Mouse (Mus musculus) spleen, adult 2 months (tissue): ENCODE results near the gene Pds5a.

Experiments used
- CTCF ChIP-seq: fragments of 200-500 bp; IDR thresholded peaks from 2 replicates; pipeline ENCODE4 v1.5.1; 2011; ENCODE audit warnings: mild to moderate bottlenecking, inconsistent platforms; ENCODE audit not compliant: insufficient read depth, insufficient read length, insufficient replicate concordance; ENCODE audit errors: extremely low read depth
- POLR2A ChIP-seq: fragments of 200-500 bp; IDR thresholded peaks from 2 replicates; pipeline ENCODE4 v1.6.1; 2011; ENCODE audit warnings: low read depth, low read length, inconsistent platforms

DNA sequence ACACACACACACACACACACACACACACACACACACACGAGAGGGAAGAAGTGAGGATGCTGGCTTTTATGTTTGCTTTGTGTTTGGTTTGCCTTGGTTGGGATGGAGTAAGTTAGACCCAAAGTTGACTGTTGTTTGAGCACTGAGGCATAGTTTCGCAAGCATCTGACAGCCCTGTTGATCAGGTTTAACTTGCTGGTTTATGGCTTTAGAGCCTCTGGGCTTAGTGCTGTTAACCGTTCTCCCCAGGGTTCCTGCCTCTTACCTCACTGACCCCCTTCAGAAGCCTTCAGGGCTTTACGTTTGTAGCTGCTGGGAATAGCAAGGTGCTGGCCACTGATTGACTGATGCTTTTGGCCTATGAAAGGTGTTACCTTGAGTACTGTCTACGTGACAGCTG, 48.8 kb upstream of the Pds5a start:
- TF ChIP-seq CTCF, result no peak
- no peak for TF ChIP-seq POLR2A
